Mouse (Mus musculus): ENCODE data around the gene Trim44.

Gene Trim44

GRCm38 (mm10) chr2:102406324-102407304 is 1.0 kb downstream of the Trim44 start:
- no peak for DNase-seq (ENCODE audit: low read depth, low spot score)

DNA sequence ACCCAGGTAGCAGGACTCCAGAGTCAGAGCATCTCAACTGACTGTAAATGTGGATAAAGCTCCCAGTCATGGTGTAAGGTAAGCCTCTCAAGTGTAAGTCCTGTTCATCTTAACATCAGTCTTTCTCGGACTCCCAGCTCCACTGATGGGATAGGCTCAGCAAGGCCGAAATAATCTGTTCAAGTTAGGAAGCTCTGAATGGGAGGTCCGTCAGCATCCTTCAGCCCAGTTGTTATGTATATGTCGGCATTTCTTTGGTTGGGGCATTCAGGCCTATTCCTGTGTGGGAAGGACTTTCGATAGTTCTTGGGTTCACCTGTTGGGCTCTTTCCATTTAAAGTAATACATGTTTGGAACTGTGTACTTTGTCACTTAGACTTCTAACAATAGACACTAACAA is 3.6 kb downstream of the Trim44 start:
- no peak for DNase-seq (ENCODE audit: low read depth, low spot score)

DNA sequence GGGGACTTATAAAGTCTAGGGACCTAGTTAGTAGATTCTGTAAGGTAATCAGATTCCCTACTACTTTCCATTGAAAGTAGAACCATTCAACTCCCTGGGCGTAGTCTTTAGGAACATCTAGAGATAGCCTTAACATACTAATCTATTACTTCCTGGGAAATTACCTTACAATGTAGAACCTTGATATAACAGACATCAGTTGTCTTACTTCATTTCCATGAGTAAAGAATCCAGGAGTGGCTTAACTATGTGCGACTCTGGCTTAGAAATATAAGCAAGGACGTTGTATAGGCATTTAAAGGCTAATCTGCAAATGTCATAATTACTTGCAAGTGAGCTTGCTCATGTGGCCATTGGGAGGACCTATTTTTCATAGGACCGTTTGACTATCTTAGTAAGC is 4.3 kb downstream of the Trim44 start:
- no peak for DNase-seq (ENCODE audit: low read depth, low spot score)

DNA sequence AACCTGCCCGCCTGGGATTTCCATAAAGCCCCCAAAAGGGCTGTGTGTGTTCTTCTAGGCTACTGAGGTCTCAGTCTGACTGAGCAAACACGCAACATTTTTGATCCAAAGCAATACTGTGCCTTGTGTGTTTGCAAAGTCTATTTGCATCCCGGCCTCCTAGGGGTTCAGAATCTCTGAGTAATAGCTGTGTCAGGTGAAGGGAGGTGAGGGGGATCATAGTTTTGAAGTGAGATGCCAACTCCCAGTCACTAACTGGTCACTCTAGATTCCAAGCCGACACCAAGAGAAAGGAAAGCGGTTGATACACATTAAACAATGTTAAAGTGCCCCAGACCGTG is 6.3 kb downstream of the Trim44 start:
- no peak for DNase-seq (ENCODE audit: low read depth, low spot score)

DNA sequence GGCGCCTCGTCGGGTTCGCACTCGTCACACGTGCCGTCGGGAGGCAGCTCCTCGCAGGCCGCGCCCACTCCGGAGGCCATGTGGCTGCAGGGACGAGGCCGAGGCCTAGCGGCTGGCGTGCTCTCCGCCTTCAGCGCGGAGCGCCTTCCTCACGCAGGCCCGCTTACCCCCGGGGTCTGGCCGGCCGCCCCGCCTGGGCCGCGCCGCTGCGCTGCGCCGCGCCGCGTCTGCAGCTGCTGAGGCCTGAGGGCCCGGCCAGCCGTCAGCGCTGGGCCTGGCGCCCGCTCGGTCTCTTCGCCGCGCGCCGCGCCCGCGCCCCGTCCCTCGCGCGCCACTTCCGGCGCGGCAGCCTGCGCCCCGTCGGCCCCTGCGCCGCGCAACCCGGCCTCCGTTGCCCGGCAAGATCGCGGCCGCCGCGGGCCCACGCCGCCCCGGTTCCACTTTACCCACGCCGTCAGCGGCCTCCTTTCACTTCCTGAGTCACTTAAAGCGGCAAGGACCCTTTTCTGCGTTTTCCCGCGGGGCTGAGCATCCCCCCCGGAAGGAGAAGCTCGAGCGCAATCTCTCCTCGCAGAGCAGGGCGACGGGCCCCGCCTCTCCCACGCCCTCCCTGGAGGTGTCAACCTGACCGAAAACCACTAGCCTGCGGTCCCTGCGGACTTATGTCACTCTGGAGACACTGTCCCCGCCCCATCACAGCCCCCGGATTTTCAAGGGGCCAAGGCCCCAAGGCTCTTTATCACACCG is 6.8 kb downstream of the Trim44 start:
- peak; percentile 83 for DNase-seq (ENCODE audit: low read depth, low spot score)

- no peak for DNase-seq (ENCODE audit: low read depth, low spot score)
Observed at GRCm38 (mm10) chr2:102399864-102400604, 7.6 kb downstream of the Trim44 start.

GRCm38 (mm10) chr2:102396493-102396892 is 11.1 kb downstream of the Trim44 start:
- no peak for DNase-seq (ENCODE audit: low read depth, low spot score)

DNA sequence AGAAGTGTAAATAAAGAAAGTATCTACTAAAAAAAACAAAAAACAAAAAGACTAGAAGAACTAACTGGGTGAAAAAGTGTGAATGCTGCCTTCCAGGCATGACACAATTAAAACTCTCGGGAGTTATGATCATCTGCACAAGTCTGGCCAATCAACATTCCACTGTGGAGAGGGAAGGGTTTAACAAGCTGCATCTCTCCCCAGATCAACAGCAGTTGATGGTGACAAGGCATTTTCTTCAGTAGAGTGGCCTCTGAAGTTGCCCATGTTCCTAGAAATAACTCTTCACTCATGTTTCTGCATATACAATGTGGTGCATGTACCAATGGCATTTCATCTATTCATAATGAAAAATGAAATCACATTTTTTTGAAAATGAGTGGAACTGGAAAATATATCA is 14.2 kb downstream of the Trim44 start:
- DNase-seq (ENCODE audit: low read depth, low spot score): no peak

DNA sequence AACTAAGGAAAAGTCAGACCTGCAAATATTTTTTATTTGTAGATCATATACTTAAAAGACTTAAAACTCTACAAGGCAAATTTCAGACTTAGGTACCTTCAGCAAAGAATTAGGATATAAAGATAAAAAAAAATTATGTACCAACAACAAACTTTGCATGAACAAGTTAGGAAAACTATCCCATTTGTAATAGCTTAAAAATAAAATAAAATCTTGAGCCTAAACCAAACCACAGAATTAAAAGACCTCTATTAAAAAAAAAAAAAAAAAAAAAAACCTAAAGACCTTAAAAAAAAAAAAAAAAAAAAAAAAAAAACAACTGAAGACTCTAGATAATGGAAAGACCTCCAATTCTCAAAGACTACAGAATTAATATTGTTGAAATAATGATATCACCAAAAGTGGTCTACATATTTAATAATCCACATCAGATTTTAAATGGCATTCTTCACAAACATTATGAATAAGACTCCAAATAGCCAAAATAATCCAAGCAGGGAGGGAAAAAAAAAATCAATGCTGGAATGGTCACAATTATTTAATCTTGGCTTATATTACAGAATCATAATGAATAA is 22.2 kb downstream of the Trim44 start:
- no peak for DNase-seq (ENCODE audit: low read depth, low spot score)

DNA sequence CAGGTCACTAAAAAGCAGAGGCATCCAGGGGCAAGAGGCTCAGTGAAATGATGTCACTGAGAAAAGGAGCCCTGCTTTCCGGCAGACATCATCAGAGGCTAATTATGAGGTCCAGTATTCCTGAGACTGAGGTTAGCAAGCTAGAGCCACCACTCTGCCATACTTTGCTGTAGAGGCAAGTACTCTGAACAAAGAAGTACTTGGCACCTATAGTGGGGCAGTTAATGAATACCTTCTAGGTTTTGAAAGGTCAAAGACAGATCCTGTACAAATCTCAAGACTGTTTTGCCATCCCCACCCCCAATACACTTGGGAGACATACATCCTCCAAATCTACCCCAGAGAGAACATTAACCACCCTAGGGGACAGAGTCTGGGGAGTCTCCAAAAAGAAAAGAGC is 23.1 kb downstream of the Trim44 start:
- DNase-seq (ENCODE audit: low read depth, low spot score): no peak

DNA sequence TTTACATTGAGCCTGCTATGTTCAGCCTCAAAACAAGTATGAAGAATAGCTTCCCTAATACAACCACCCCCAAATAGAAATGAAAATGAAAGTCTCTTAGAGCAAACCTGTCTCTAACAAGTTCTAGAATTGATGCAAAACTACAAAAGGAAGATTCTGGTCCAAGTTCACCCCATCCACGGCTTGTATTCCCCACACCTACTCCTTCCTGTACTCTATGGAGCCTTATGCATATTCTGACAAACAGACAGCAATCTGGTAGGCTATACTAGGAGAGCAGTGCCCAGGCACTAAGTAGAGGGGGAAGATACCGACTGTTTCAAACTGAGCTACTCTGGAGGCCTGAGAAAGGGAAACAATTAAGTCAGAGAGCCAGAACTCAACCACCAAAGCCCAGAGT is 23.6 kb downstream of the Trim44 start:
- DNase-seq (ENCODE audit: low read depth, low spot score): no peak

- no peak for DNase-seq (ENCODE audit: low read depth, low spot score)
Observed at GRCm38 (mm10) chr2:102383069-102383834, 24.4 kb downstream of the Trim44 start.

DNA sequence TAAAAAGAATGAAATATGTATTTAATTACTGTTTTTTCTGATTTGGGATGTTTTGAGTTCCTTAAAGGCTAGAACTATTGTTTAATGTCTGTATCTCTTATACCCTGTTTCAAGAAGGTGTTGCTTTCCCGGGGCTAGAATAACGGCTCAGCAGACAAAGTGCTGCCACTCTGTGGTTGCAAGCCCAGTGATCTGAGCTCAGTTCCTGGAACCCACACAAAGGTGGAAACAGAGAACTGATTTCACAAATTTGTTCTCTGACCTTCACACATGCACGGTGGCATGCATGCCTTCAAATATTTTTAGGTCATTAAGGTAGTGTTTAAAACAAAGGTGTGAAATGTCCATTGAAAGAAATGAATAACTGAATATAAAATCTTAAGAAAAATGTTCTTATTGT is 25.1 kb downstream of the Trim44 start:
- DNase-seq (ENCODE audit: low read depth, low spot score): no peak

GRCm38 (mm10) chr2:102380581-102380980 is 27.0 kb downstream of the Trim44 start:
- no peak for DNase-seq (ENCODE audit: low read depth, low spot score)

DNA sequence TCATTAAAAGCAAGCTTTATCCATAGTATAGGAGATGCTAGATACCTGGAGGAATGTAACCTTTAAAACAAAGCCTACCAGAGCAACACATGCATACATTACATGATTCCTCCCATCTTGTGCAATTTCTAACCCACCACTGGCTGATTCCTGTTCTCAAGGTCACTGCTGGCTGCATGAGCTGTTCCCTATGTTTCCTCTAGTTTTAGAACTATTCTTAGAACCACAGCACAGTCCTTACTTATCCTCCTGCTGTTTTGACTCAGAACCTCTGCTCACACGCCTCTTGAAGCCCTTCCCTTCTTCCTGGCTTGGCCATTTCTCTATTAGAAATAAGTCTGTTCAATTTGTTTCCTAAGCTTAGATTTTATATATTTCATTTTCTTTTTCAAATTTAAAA is 28.7 kb downstream of the Trim44 start:
- DNase-seq (ENCODE audit: low read depth, low spot score): no peak

- DNase-seq (ENCODE audit: low read depth, low spot score): no peak
Observed at GRCm38 (mm10) chr2:102378381-102378780, 29.2 kb downstream of the Trim44 start.

DNA sequence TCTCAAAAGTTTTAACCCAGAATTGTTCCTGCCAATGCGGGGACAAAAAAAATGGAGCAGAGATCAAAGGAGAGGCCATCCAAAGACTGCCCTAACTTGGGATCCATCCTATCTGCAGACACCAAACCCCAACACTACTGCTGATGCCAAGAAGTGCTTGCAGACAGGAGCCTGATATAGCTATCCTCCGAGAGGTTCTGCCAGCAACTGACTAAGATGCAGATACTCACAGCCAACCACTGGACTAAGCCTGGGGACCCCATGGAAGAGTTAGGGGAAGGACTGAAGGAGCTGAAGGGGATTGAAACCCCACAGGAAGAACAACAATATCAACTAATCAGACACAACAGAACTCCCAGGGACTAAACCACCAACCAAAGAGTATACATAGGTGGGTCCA is 30.3 kb downstream of the Trim44 start:
- no peak for DNase-seq (ENCODE audit: low read depth, low spot score)

DNA sequence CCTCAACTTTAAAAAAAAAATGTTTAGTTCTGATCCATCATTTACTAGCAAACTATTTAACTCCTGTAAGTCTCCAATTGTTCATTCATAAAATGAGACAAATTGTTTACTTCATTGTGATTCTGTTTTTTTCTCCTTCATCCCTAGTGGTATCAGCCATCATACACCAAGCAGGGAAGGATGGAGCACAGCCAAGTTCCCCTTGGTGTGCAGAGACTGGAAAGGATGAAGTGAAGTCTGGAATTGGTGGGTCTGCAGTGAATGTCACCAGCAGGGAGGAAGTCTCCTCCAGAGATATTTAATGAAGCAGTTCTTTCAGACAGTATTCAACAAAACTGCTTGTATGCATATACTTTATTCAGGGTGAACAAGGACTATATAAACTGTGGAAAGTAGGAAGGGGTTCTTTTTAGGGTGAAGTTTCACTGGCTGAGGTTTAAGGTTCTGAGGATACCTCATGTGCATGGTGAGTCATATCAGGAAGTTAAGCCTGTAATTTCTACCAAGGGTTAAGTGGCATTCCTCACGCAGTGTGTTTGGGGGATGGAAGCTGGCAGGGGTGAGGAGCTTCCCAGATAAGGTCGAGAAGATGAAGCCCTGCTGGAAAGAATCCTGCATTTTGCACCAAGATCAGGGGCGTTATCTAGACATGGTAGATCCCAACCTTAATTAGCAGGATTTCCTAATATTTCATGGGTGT is 34.1 kb downstream of the Trim44 start:
- DNase-seq (ENCODE audit: low read depth, low spot score): no peak

DNA sequence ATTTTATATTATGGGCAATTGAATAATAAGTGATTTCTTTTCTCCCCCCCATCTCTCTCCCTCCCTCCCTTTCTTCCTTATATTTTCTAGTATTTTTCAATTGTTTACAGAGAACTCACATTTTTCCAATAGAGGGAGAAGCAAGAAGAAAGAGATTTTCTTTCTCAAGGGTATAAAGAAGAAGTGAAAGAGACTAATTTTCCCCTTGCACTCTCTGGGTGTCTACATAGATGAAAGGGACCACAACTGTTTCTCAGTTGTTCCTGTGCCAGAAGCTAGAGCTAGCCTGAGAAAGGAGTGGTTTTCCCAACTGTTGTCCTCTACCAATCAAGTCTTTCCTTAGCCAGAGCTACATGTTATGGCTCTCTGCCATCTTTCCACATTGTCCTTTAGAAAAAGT is 34.9 kb downstream of the Trim44 start:
- no peak for DNase-seq (ENCODE audit: low read depth, low spot score)

GRCm38 (mm10) chr2:102371332-102371731 is 36.3 kb downstream of the Trim44 start:
- DNase-seq (ENCODE audit: low read depth, low spot score): no peak

Measured in brain, embryonic 18.5 days (tissue).